Mouse (Mus musculus) forebrain, embryonic 12.5 days (tissue): ENCODE results near the gene Hist1h3c. TPM values are rescaled to one million over a fixed set of nuclear protein-coding genes. Genes with fewer than 3 reads are reported as not detected.
"Not testable (repeated sequence)": the region's sequence is repeated elsewhere in the genome, so short reads cannot be mapped to it uniquely, and the experiment has no call there.

Experiments
- ATAC-seq: fragments of 200-750 bp; cut with Nextera tagmentation; 2 replicates; pipeline ENCODE4 v1.8.0; 2017; ENCODE audit warnings: moderate TSS enrichment; ENCODE audit not compliant: low FRiP score
- H3K27ac ChIP-seq: fragments of 300-500 bp; sonication (generic); 2 replicates; pipeline ENCODE4 v1.5.1; 2016; ENCODE audit warnings: mild to moderate bottlenecking
- H3K27me3 ChIP-seq: fragments of 300-500 bp; sonication (generic); 2 replicates; pipeline ENCODE4 v1.6.1; 2016; ENCODE audit warnings: mild to moderate bottlenecking
- H3K36me3 ChIP-seq: fragments of 300-500 bp; sonication (generic); replicated peaks from 2 replicates; pipeline ENCODE4 v1.6.1; 2016; ENCODE audit warnings: mild to moderate bottlenecking
- H3K4me1 ChIP-seq: fragments of 300-500 bp; sonication (generic); 2 replicates; pipeline ENCODE4 v1.6.1; 2016
- H3K4me2 ChIP-seq: fragments of 300-500 bp; sonication (generic); 2 replicates; pipeline ENCODE4 v1.6.1; 2016; ENCODE audit warnings: mild to moderate bottlenecking, moderate library complexity
- H3K4me3 ChIP-seq: fragments of 300-500 bp; sonication (generic); replicated peaks from 2 replicates; pipeline ENCODE4 v1.5.1; 2016; ENCODE audit warnings: mild to moderate bottlenecking
- H3K9ac ChIP-seq: fragments of 300-500 bp; sonication (generic); 2 replicates; pipeline ENCODE4 v1.6.1; 2016; ENCODE audit warnings: mild to moderate bottlenecking
- H3K9me3 ChIP-seq: fragments of 300-500 bp; sonication (generic); 2 replicates; pipeline ENCODE4 v1.6.1; 2016
- WGBS: fragments of 180-500 bp; shearing (Covaris S2); methylation state at CpG from one replicate; pipeline ENCODE4 v1.1.7; 2016; 5-methylcytosine and 5-hydroxymethylcytosine counted together
- polyA plus RNA-seq: library from polyadenylated mRNA; unstranded; fragments of >200 nt; fragmentation: Nextera tagmentation; extraction: Ambion mirVana; gene quantifications from 2 replicates; pipeline ENCODE4 v1.2.1, GENCODE M21; 2016

Gene Hist1h3c
- polyA plus RNA-seq, 1 experiment from 2014 or later = 13.8 TPM

DNA sequence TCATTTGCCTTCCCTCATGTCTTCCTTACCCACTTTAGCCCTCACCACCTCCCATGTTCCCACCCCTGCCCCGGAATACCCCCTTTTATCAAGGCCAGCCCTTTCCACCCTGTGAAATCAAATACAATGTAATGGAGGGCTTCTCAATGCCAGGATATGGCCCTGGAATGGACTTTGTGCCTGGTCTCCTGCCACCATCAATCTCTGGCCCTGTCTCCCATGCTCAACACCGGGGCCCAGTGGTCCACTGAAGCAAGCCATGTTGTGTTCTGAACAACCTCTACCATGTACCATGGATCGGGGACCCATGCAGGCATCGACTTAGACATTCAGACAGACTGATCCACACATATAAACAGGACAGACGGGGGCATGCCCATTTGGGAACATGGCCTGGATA lies 15.7 kb downstream of the Hist1h3c start:
- no peak for ATAC-seq
- no peak overlapping the region for H3K27ac ChIP-seq
- no peaks in the 10 kb centered on the region for H3K9me3 ChIP-seq
- no peak overlapping the region for H3K4me2 ChIP-seq
- WGBS = 94% methylated on average over 5 of the region's 5 CpGs
- H3K4me1 ChIP-seq = no peaks in the 10 kb centered on the region
- no peaks in the 10 kb centered on the region for H3K27me3 ChIP-seq
- H3K9ac ChIP-seq = no peak overlapping the region
- H3K36me3 ChIP-seq = no peaks in the 10 kb centered on the region
- no peak overlapping the region for H3K4me3 ChIP-seq

DNA sequence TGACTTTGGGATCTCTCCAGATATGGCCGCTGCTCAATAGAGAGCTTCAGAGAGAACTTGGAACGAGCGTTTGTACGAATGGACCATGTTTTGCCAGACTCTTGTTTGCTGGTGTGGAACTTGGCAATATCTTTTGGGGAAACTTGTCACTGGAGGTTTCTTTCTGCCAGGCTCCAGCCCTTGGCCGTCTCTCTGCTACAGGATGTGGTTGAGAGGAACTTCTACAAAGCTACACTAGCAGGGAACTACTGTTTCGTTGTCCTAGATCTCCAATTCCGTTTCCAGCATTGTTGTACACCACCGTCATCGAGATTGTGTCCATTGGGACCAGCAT lies 16.2 kb downstream of the Hist1h3c start:
- no peak overlapping the region for H3K4me3 ChIP-seq
- H3K27ac ChIP-seq = no peak overlapping the region
- H3K4me1 ChIP-seq = no peaks in the 10 kb centered on the region
- ATAC-seq = no peak
- H3K9ac ChIP-seq = no peak overlapping the region
- H3K9me3 ChIP-seq = no peaks in the 10 kb centered on the region
- 95% methylated on average over 9 of the region's 9 CpGs for WGBS
- H3K4me2 ChIP-seq = no peak overlapping the region
- no peaks in the 10 kb centered on the region for H3K27me3 ChIP-seq
- H3K36me3 ChIP-seq = no peaks in the 10 kb centered on the region

DNA sequence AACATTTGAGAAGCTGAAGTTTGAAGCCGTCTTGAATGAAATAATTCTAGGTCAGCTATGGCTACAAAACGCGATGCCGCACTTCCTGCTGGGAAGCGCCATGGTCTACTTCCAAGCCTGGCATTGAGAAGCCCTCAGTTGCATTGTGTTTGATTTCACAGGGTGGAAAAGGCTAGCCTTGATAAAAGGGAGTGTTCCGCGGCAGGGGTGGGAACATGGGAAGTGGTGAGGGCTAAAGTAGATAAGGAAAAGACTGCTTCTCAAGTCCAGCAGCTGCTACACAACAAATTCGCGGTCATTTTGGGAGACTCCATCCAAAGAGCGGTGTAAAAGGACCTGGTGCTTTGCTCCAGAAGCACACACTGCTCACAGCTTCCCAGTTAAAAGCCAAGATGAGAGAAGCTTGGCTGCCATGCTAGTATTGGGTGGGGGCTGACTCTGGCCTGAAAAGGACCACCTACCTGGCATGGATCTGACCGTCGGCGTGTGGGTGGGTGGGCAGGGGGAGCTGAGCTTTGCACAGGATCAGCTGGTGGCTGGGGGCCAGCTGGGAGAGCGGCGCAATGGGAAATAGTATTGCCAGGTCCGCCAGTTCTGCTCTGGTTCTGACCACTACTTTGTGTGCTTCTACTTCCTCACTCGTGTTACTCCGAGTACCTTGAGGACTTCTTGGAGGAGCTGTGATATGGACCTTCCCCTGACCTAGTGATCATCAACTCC lies 16.8 kb downstream of the Hist1h3c start:
- Histone ChIP-seq H3K36me3 (no peaks in the 10 kb centered on the region), H3K4me3 (no peak overlapping the region), H3K4me2 (no peak overlapping the region), H3K4me1 (no peaks in the 10 kb centered on the region), H3K9me3 (no peaks in the 10 kb centered on the region), H3K9ac (no peak overlapping the region), H3K27me3 (no peaks in the 10 kb centered on the region), H3K27ac (no peak overlapping the region)
- WGBS = 91% methylated on average over 18 of the region's 18 CpGs
- no peak for ATAC-seq

DNA sequence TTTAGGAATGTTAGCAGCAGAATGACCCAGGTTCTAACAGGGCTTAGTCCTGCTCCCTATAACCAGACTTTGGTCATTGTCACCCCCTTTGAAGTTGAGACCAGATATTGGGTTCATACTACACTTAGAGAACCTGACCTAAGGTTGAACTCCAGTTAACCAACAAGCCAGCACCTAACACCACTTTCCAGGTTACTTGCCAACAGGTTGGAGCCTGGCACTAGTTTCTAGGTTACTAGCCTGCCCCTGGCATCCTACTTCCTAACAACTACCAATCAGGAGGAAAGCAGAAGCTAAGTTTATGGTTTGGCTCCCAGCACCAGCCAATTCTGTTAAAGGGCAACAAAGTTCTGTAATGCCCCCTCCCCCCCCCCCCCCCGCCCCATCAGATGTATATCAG lies 20.2 kb downstream of the Hist1h3c start:
- Histone ChIP-seq H3K36me3 (no peaks in the 10 kb centered on the region), H3K27ac (no peak overlapping the region), H3K9me3 (no peaks in the 10 kb centered on the region), H3K4me3 (no peak overlapping the region), H3K9ac (no peak overlapping the region), H3K27me3 (no peaks in the 10 kb centered on the region), H3K4me2 (no peak overlapping the region), H3K4me1 (no peaks in the 10 kb centered on the region)
- no peak for ATAC-seq
- WGBS = no CpG with 5 or more reads among the region's 1 CpGs

DNA sequence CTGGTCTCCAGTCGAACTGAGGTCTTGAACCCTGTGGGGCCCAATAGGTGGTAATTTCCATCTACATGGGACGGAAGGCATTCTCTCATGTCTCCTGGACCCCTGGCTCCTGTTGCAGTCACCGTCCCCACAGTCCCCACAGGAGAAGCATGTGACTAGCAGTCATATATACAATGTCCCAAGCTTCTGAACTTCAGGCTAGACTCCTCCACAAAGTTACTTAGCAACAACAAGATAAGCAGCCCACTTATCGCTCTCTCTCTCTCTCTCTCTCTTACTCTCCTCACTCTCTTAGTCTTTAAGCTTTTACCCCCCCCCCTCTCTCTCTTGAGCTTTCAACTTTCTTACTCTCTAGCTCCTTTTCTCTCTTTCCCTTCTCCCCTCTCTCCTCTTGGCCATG lies 21.2 kb downstream of the Hist1h3c start:
- Histone ChIP-seq H3K36me3 (no peaks in the 10 kb centered on the region), H3K9me3 (no peaks in the 10 kb centered on the region), H3K27me3 (no peaks in the 10 kb centered on the region), H3K4me3 (no peak overlapping the region), H3K9ac (no peak overlapping the region), H3K4me1 (no peaks in the 10 kb centered on the region), H3K4me2 (no peak overlapping the region), H3K27ac (no peak overlapping the region)
- 91% methylated on average over 4 of the region's 4 CpGs for WGBS
- no peak for ATAC-seq

DNA sequence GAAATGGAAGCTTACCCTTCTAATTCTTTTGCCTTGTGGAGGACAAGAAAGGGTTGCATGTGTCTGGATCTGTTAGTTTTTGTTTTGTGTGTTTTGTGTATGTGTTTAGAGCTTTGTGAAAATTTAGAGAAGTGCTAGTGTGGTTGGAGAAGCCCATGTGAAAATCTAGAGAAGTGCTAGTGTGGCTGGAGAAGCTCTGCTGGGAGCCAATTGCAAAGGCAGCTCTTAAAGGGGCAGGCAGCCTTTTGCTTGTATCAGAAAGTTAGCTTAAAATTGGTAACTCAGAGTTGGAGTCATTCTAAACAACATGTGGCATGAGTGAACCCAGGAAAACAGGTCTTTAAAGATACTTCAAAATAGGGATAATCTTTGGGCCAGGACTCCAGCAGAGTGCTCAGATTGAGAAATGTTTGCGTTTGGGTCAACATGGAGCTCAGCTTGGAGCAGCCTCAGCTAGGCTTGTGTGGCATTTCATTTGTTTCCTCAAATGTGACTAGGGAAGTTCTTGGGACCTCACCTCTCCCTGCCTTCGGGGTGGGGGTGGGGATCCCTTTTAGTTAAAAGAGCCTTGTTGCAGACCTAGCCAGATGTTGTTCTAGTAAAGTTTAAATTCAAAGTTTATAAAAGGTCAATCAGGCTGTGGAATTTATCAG lies 27.7 kb downstream of the Hist1h3c start:
- H3K4me1 ChIP-seq, H3K27ac ChIP-seq, H3K4me3 ChIP-seq, H3K27me3 ChIP-seq, ATAC-seq, H3K4me2 ChIP-seq, H3K9ac ChIP-seq, H3K36me3 ChIP-seq, H3K9me3 ChIP-seq: not testable (repeated sequence)
- 17% methylated on average over 2 of the region's 2 CpGs for WGBS

DNA sequence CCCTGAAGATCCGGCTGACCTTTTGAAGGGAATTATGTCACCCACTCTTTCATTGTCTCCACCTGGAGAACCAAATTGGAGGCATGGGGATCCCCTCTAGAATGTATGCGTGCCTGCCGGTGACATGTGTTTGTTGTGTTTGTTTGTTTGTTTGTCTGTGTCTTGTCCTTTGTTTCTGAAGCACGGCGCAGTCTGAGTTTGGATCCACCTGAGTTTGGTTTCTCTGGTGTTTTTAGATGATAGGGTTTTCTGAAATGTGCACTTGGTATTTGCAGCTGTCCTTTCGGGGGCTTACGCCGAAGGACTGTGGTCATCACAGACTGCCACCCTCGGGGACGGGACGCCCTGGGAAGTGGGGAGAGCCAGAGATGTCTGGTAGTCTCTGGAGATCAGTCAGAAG lies 28.2 kb downstream of the Hist1h3c start:
- no peak overlapping the region for H3K4me2 ChIP-seq
- no peaks in the 10 kb centered on the region for H3K9me3 ChIP-seq
- no peak overlapping the region for H3K9ac ChIP-seq
- no peaks in the 10 kb centered on the region for H3K4me1 ChIP-seq
- H3K4me3 ChIP-seq = no peak overlapping the region
- H3K27me3 ChIP-seq = no peaks in the 10 kb centered on the region
- no peak for ATAC-seq
- 64% methylated on average over 11 of the region's 11 CpGs for WGBS
- H3K36me3 ChIP-seq = no peaks in the 10 kb centered on the region
- H3K27ac ChIP-seq = no peak overlapping the region

DNA sequence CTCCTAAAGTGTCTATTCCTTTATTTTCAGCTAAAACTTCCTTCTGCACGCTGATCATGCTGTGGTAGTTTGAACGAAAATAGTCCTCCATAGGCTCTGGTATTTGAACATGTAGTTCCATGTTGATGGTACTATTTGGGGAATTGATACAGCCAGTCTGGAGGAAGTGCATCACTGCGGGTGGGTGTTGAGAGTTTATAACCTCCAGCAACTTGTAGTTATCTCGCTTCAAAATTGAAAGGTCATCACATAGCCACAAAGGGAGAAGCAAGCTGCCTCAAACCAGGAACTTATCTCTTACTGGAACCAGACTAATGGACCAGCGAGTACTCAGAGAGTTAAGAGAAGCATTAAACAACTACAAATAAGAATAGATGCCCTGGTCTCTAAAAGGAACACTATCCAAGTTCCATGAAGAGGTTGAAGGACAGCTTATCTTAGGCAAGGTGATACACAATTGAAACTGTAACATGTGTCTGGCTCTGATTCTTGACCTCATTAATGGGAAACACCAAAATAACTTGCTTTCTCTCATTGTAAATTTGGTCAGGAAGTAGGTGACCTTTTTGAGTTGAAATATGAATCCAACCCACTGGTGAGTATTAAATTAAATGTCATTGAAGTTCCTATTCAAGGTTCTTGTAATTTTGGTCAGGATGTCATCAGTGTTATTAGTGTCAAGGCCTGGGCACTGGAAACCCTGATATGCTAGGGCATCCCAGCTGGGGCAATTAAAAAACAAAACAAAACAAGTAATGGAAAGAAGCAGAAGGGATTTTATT lies 28.9 kb downstream of the Hist1h3c start:
- Histone ChIP-seq H3K9ac (no peak overlapping the region), H3K4me3 (no peak overlapping the region), H3K36me3 (no peaks in the 10 kb centered on the region), H3K9me3 (no peaks in the 10 kb centered on the region), H3K27ac (no peak overlapping the region), H3K27me3 (no peaks in the 10 kb centered on the region), H3K4me1 (no peaks in the 10 kb centered on the region), H3K4me2 (no peak overlapping the region)
- no peak for ATAC-seq
- 86% methylated on average over 5 of the region's 5 CpGs for WGBS

DNA sequence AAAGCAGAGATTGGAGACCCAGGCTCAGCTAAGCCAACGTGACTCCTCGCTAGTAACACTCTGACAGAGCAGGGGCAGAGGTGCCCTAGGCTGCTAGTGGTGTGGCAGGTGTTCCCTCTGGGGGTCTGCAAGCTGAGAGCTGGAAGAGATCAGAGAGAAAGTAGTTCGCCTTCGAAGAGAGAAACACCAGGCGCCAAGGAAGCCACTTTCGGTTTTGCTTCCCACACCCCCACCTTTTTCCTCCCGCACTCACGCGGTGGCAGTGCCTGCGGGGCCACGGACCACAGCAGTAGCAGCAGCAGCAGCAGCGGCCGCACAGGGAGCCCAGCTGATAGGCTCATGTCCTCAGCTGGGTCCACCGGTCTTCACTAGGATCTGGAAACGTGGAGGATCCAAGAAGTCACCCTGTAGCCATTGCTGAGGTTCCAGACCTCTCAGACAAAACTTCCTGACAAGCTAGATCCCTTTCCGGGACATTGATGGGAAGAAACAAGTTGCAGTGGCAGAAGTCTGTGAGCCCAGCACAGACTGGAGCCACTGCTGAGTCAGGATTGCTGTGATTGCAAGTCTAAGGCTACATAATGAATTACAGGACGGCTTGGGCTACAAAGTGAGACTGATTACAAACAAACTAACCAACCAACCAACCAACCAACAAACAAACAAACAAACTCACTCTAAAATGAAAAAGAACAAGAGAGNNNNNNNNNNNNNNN lies 34.9 kb downstream of the Hist1h3c start, which contains the start of gene Hfe:
TSS of gene Hfe (minus strand) at position 481 of the 716 bp plus-strand sequence.
- WGBS = 6% methylated on average over 17 of the region's 17 CpGs
- Histone ChIP-seq H3K36me3 (no peaks in the 10 kb centered on the region), H3K27me3 (peaks cover 7% of the 10 kb centered on the region; the same call in 1 of the 2 replicates), H3K9ac (peak within 1 kb of the TSS; percentile 33), H3K4me3 (peak within 1 kb of the TSS; percentile 28), H3K9me3 (no peaks in the 10 kb centered on the region), H3K4me2 (peak within 1 kb of the TSS; percentile 52), H3K4me1 (peaks cover 13% of the 10 kb centered on the region), H3K27ac (no peak within 1 kb of the TSS)
- ATAC-seq = 0 out of 2 replicates have a peak, but pooled peaks have one; percentile 53

DNA sequence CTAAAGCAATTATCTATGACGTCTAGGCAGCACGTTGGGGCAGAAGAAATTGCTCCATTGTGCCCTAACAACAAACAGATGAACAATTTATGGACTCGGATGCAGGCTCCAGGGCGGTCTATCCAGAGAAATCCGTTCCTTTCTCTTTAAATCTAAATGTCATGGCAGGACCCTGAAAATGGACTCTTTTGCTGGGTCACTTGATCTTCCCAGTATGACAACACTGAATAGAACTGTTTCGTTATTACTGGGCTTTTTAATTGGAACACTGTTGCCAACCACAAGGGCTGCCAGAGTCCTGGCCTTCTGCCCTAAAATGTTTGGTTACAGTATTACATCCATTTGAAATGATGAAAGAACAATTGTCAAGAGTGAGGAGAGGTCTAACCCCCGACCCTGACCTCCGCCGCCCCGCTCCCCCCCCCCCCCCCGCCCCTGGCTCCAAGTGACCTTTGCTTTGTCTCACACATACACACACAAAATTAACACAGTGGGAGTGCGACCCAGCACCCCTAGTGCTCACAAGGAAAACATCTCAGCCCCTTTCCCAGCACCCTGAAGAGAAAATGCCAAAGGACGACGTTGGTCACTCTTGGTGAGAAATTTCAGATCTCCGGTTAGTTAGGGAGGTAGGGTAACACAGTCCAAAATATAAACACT lies 35.6 kb downstream of the Hist1h3c start:
- no peaks in the 10 kb centered on the region for H3K9me3 ChIP-seq
- peak overlapping the region; percentile 33 for H3K9ac ChIP-seq
- peaks cover 13% of the 10 kb centered on the region for H3K4me1 ChIP-seq
- H3K27ac ChIP-seq = no peak overlapping the region
- 18% methylated on average over 15 of the region's 15 CpGs for WGBS
- peak overlapping the region; percentile 52 for H3K4me2 ChIP-seq
- H3K4me3 ChIP-seq = peak overlapping the region; percentile 28
- H3K36me3 ChIP-seq = no peaks in the 10 kb centered on the region
- peaks cover 7% of the 10 kb centered on the region; the same call in 1 of the 2 replicates for H3K27me3 ChIP-seq
- 0 out of 2 replicates have a peak, but pooled peaks have one; percentile 6 for ATAC-seq

DNA sequence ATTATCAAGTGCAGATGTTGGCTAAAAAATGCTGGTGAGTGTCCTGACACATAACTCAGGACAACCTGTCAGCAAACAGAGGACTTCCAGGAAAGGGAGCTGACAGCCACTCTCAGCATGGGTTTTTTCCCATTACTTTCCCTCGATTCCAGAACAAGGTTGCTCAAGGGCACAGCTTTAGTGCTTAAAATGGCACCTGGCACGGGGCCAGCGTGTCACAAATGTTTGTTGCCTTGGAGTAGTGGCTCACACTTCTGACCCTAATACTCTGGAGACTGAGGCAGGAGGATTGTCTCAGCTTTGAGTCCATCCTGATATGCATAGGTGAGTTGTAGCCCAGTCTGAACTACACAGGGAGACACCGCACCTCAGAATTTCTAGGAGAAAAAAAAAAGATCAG lies 36.7 kb downstream of the Hist1h3c start:
- H3K27me3 ChIP-seq = peaks cover 7% of the 10 kb centered on the region; the same call in 1 of the 2 replicates
- no peak for ATAC-seq
- H3K27ac ChIP-seq = no peak overlapping the region
- H3K36me3 ChIP-seq = no peaks in the 10 kb centered on the region
- peaks cover 13% of the 10 kb centered on the region for H3K4me1 ChIP-seq
- H3K4me2 ChIP-seq = no peak overlapping the region
- H3K4me3 ChIP-seq = no peak overlapping the region
- 85% methylated on average over 4 of the region's 4 CpGs for WGBS
- H3K9ac ChIP-seq = no peak overlapping the region
- H3K9me3 ChIP-seq = no peaks in the 10 kb centered on the region
